8 mouse cellular contexts compared by ENCODE assay signal in genomic region chr8:111743792-111744696, GRCm38 (mm10). TPM values are rescaled to one million over a fixed set of nuclear protein-coding genes. Genes with fewer than 3 reads are reported as not detected.
DNase-seq lines count a peak whose midpoint lies in the region; ATAC-seq and TF ChIP-seq lines count a peak whose summit lies in the region.

Gene Bcar1, minus strand, starts transcription at chr8:111743809.

- H3K4me2 ChIP-seq in intestine, embryonic 15.5 days (replicated peaks) = peak within 1 kb of the TSS; percentile 77
- peak within 1 kb of the TSS; percentile 78 for H3K4me2 ChIP-seq in midbrain, embryonic 14.5 days (ENCODE audit: low read length)

- peaks cover 66% of the 10 kb centered on the region for H3K4me1 ChIP-seq in intestine, embryonic 15.5 days (replicated peaks)
- H3K4me1 ChIP-seq in limb, embryonic 10.5 days = peaks cover 75% of the 10 kb centered on the region
- peaks cover 49% of the 10 kb centered on the region for H3K4me1 ChIP-seq in midbrain, embryonic 14.5 days (ENCODE audit: control insufficient read depth, insufficient read depth, low read length)
- peaks cover 43% of the 10 kb centered on the region for H3K4me1 ChIP-seq in testis, adult 2 months (ENCODE audit: control insufficient read depth, insufficient read depth, low read length)

- H3K9ac ChIP-seq in intestine, embryonic 15.5 days = peak within 1 kb of the TSS; percentile 92
- peak within 1 kb of the TSS; percentile 96 for H3K9ac ChIP-seq in midbrain, embryonic 14.5 days (replicated peaks; ENCODE audit: low read length)

- TF ChIP-seq CTCF in testis, adult 2 months (IDR thresholded peaks at IDR 0.05; ENCODE audit: control insufficient read depth, insufficient read depth, insufficient replicate concordance, low read depth, low read length) = no peak

- peak within 1 kb of the TSS; percentile 82 for H3K27ac ChIP-seq in intestine, embryonic 15.5 days
- H3K27ac ChIP-seq in limb, embryonic 10.5 days = peak within 1 kb of the TSS; percentile 96
- peak within 1 kb of the TSS; percentile 82 for H3K27ac ChIP-seq in midbrain, embryonic 14.5 days (replicated peaks; ENCODE audit: low read depth, low read length)
- peak within 1 kb of the TSS; percentile 60; the same call in 1 of the 2 replicates for H3K27ac ChIP-seq in testis, adult 2 months (ENCODE audit: control insufficient read depth, insufficient read depth, low read depth, low read length)

- ATAC-seq in intestine, embryonic 15.5 days = peak; percentile 30
- ATAC-seq in midbrain, embryonic 14.5 days (ENCODE audit: low FRiP score, low TSS enrichment) = peak; percentile 59
- ATAC-seq in inflammation-experienced regulatory T-cells, adult 6 months = no peak

- H3K36me3 ChIP-seq in intestine, embryonic 15.5 days = no peaks in the 10 kb centered on the region
- H3K36me3 ChIP-seq in limb, embryonic 10.5 days = peaks cover 14% of the 10 kb centered on the region
- no peaks in the 10 kb centered on the region for H3K36me3 ChIP-seq in midbrain, embryonic 14.5 days (ENCODE audit: control insufficient read depth, insufficient read depth, low read length)
- H3K36me3 ChIP-seq in testis, adult 2 months (ENCODE audit: control insufficient read depth, insufficient read depth, low read length) = no peaks in the 10 kb centered on the region

- H3K4me3 ChIP-seq in intestine, embryonic 15.5 days (replicated peaks) = peak within 1 kb of the TSS; percentile 86
- peak within 1 kb of the TSS; percentile 90 for H3K4me3 ChIP-seq in limb, embryonic 10.5 days
- peak within 1 kb of the TSS; percentile 89 for H3K4me3 ChIP-seq in midbrain, embryonic 14.5 days (replicated peaks; ENCODE audit: low read depth, low read length)
- peak within 1 kb of the TSS; percentile 88 for H3K4me3 ChIP-seq in testis, adult 2 months (ENCODE audit: control insufficient read depth, low read depth, low read length)

- no peaks in the 10 kb centered on the region for H3K27me3 ChIP-seq in intestine, embryonic 15.5 days (replicated peaks)
- peaks cover 7% of the 10 kb centered on the region; the same call in 1 of the 2 replicates for H3K27me3 ChIP-seq in limb, embryonic 10.5 days (ENCODE audit: low read depth, poor library complexity, severe bottlenecking)
- H3K27me3 ChIP-seq in midbrain, embryonic 14.5 days (ENCODE audit: control insufficient read depth, insufficient read depth, low read length) = no peaks in the 10 kb centered on the region
- H3K27me3 ChIP-seq in testis, adult 2 months (ENCODE audit: control insufficient read depth, insufficient read depth, low read length) = no peaks in the 10 kb centered on the region

- no peaks in the 10 kb centered on the region for H3K9me3 ChIP-seq in intestine, embryonic 15.5 days
- H3K9me3 ChIP-seq in limb, embryonic 10.5 days (replicated peaks) = no peaks in the 10 kb centered on the region
- H3K9me3 ChIP-seq in midbrain, embryonic 14.5 days (ENCODE audit: control insufficient read depth, low read length) = no peaks in the 10 kb centered on the region

- TF ChIP-seq POLR2A in testis, adult 2 months (IDR thresholded peaks at IDR 0.05; ENCODE audit: control insufficient read depth, low read depth, low read length) = peak; percentile 19; the same call in 1 of the 2 replicates

- WGBS in intestine, embryonic 15.5 days = 11% methylated on average over 36 of the region's 40 CpGs
- WGBS in limb, embryonic 10.5 days = 9% methylated on average over 40 of the region's 40 CpGs
- WGBS in midbrain, embryonic 14.5 days = 11% methylated on average over 39 of the region's 40 CpGs

- DNase-seq in adrenal gland, adult 2 months = peak; percentile 88
- DNase-seq in cerebellum, postnatal 4 days (ENCODE audit: low spot score in 2 of 2) = peak; percentile 79 to 89
- peak; percentile 82 for DNase-seq in gastrocnemius, postnatal 25 days
- DNase-seq in limb, embryonic 10.5 days (ENCODE audit: low spot score) = peak; percentile 94
- DNase-seq in midbrain, embryonic 14.5 days = peak; percentile 94

RNA-seq across cellular contexts. Expression of gene Bcar1, which starts in this region (rescaled TPM):
- total RNA-seq in adrenal gland, adult 2 months (2021) = 10 to 100 TPM; 76.9 to 91.2 TPM
- polyA plus RNA-seq in adrenal gland, adult 2 months (2012; rRNA removed) = 204 and 210 TPM in 2 replicates
- 1 to 10 TPM; 8.7 to 9.7 TPM for total RNA-seq in gastrocnemius, postnatal 25 days (2021)
- polyA plus RNA-seq in intestine, embryonic 15.5 days (2015; fragmentation: Nextera tagmentation; extraction: Ambion mirVana) = 40.8 and 44.2 TPM in 2 replicates
- 50.2 and 50.4 TPM in 2 replicates for polyA plus RNA-seq in limb, embryonic 10.5 days (2016; fragmentation: Nextera tagmentation; extraction: Ambion mirVana)
- 43.7 and 52.7 TPM in 2 replicates for polyA plus RNA-seq in midbrain, embryonic 14.5 days (2014; fragmentation: Nextera tagmentation; extraction: Ambion mirVana)
- 29.5 and 30.9 TPM in 2 replicates for polyA plus RNA-seq in testis, adult 2 months (2012; rRNA removed)
- under 1 TPM in 2 of 3 experiments, not detected in 1; 0.17 to 0.25 TPM for polyA plus RNA-seq in inflammation-experienced regulatory T-cells, adult 6 months (2017; shearing (Covaris generic))

Comparison
In these comparisons a context has a peak if more than half of its experiments do, and no peak if none do; other contexts are left out.
1. RNA of gene Bcar1 (total RNA-seq): 76.9 to 91.2 TPM in adrenal gland, adult 2 months; 8.7 to 9.7 TPM in gastrocnemius, postnatal 25 days; every median in the first group is over 4 times any median in the second.
2. RNA of gene Bcar1 (polyA plus RNA-seq): 204 to 210 TPM in adrenal gland, adult 2 months, 43.7 to 52.7 TPM in midbrain, embryonic 14.5 days, 50.2 to 50.4 TPM in limb, embryonic 10.5 days, 40.8 to 44.2 TPM in intestine, embryonic 15.5 days and 29.5 to 30.9 TPM in testis, adult 2 months; 0.17 to 0.25 TPM in inflammation-experienced regulatory T-cells, adult 6 months; every median in the first group is over 10 times any median in the second.
3. Peak in every context shown above with its lines, with median percentiles within 50 percentile points of each other: DNase-seq, H3K27ac ChIP-seq and H3K4me3 ChIP-seq.